Mouse (Mus musculus) lung, postnatal 14 days (tissue): ENCODE measurements at regions not wholly inside any gene's neighbourhood (a gene's known extent, or its start where the extent isn't known, plus 50 kb on each side); places are given as distances from the start of the nearest gene placed in this dataset.

Experiments used
- DNase-seq: peaks from one replicate; pipeline ENCODE4 v3.0.0; 2021

DNA sequence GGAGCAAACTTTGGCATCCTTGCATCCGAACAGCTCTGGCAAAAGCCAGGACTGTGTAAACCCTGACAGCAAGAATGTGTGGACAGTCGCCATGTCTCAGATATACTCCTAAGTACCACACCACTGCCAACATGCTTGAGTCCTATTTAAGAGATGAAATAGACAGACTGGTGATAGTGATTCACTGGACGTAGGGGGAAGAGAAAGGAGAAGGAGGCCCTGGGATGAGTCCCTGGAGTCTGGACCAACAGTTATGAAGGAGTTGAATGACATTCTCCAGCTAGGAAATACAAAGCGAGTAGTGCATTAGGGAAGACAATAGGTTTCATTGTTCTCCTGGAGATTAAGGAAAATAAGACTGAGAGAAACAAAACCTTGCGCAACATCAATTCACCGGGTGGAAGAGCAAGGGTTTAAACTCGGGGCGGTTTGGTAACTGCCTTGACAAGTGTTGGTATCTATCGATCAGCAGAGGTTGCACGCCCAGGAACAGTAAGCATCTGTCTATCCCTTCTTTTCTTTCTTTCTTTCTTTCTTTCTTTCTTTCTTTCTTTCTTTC lies 54.3 kb upstream of the Nrbf2 start:
- DNase-seq = no peak

DNA sequence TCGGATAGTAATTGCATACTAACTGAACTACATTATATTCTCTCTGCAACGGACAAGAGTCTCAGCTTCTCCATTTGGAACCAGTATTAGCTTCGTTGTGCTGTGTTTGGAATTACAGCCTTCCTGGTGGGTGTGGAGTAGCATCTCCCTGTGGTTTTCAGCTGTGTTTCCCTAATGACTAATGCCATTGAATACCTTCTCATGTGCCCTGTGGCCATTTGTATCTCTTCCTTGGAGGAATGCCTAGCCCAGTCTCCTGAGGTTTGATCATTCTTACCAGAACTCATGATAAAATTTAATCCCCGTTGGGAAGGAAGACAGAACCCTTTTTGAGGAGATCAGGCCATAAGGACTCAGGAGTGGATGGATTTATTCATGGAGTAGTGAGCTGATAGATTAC lies 59.6 kb upstream of the Nrbf2 start:
- no peak for DNase-seq

DNA sequence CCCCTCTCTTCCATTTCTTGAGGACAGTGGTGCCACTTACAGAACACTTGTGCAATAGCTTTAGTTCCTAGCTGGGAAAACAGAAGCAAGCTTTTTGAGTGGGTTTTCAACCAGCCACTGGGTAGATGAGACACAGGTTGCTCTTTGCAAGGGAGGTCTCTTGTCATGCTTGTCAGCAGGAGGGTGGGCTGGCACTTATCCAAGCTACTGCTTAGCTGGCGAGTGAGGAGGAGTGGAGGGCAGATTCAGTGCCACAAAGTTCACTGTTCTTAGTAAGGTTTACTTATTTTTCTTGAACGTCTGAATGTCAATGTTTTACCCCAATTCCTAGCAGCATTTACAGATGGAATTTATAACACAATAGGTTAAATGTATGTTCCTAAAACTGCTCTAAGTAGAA lies 65.9 kb upstream of the Nrbf2 start:
- DNase-seq = no peak

DNA sequence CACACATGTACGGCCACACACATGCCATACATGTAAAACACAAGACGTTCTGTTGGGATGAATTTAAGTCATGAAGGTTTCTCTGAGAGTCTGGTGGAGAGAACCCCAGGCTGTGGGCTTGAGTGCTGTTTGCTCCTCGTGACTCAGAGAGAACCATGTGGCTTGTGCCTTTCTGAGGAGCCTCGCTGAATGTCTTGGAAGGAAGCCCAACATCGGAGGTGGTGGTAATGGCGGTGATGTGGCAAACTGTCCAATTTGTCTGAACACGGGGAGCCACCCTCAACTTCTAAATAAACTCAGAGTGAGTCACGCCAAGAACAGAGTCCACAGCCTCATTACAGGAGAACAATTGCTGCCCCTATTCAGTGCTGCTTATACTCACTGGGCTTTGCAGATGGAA lies 75.7 kb upstream of the Nrbf2 start:
- no peak for DNase-seq

DNA sequence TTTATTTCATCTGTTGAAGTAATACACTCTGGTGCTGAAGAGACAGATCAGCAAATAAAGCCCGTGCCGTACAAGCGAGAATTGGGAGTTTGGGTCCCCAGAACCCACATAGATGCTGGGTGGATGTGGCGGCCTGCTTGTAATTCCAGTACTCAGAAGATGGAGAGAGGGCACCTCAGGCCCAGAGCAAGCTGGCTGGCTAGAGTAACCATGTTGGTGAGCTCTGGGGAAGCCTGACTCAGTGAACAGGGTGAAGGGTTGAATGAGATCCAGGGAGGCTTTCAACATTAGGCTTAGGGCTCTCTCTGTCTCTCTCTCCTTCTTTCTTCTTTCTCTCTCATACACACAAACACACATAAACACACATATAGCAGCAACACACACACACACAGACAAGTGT lies 76.2 kb upstream of the Nrbf2 start:
- no peak for DNase-seq

DNA sequence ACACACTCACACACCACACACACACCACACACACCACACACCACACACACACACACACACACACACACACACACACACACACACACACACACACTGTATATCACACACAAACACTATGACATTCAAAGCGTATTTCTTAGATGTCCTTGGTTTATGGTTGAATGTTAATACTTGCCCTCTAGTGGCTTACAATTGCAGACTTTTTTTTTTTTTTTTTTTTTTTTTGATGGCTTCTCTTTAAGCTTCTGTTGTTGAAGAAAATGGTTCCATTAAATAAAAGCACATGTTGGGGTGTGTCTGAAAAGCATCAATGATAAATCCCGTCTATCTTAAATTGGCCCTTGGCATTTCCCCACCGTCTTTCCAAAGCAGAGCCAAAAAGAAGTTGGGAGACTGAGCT lies 79.5 kb upstream of the Nrbf2 start:
- DNase-seq = no peak

DNA sequence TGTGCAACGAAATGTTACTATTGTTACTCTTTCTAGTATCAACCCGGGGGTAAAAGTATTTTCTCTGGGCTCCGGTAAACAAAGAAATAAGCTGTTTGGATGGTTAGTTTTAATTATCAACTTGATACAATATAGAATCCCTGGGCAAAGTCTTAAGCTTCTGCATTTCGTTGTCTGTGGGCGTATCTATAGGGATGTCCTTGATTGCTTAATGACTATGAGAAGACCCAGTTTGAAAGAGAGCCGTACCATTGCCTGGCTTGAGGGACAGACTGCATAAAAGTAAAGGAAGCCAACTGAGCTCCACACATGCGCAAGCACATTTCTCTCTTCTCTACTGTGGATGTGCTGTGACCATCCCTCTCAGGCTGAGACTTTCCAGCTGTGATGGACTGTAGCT lies 80.1 kb upstream of the Nrbf2 start:
- DNase-seq = no peak

DNA sequence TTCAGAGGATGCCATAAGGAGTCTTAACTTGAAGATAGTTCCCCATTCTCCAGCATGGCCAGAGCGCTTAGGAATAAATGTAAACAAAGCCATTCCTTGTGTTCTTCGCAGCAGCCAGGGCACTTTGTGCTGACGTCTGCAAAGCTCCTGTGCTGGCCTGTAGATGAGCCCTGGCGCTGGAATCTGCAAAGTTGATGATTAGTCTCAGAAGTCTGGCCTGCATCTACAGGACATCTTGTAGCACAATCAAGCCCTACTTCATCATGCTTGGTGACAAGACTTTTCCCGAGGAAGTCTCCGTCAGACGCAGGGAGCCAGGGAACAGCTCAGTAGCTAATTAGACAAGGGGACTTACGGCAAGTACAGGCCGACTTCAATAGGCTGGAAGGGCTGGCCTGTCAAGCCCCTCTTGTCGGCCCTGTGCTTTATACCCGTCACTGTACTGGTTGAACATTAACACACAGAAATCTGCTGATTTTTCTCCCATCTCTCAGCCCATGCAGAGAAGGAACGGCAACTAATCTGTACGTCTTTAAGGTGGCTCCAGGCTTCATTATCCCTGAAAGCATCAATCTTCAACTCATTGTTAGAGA lies 87.6 kb upstream of the Nrbf2 start:
- no peak for DNase-seq

DNA sequence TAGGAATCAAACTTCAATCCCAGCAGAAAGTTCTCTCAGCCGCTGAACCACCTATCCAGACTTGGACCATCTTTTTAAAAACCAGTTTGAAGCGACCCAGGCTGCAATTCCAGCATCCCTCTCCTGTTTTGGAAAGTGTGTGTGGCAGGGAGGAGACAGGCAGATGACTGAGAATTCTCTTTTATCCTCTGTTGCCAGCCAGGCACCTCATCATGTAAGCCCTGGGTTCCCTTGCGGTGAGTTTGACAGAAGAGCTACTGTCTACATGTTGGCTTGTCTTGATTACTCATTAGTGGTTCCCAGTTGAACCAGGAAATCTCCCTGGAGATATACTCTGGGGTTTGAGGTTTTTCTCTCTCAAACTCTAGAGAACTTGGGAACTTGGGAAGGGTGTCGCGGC lies 91.5 kb upstream of the Nrbf2 start:
- no peak for DNase-seq

DNA sequence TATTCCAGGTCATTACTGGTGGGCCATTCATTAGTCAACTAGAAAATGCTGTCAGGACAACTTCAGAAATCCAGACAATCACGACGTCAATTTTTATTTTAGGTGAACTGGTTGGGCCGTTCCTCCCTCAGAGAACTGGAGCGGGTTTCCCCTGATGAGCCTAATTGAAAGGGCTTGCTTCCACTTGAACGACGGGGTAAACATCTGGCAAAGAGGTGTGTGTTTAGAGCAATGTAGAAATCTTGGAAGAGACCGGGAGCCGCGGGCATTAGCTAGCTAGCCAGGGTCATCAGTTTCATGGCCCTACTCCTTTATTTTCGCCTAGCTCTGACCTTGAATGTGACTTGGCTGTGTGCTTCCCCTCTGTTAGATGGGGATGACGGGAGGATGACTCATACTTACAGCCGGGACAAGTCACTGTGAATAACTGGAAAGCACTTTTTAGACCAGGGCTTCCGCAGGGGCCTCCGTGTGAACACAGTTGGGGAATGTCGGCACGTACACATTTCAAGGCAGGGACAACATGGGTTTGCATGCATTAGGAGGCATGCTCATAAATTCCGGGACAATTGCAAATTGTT lies 92.6 kb upstream of the Nrbf2 start:
- no peak for DNase-seq

DNA sequence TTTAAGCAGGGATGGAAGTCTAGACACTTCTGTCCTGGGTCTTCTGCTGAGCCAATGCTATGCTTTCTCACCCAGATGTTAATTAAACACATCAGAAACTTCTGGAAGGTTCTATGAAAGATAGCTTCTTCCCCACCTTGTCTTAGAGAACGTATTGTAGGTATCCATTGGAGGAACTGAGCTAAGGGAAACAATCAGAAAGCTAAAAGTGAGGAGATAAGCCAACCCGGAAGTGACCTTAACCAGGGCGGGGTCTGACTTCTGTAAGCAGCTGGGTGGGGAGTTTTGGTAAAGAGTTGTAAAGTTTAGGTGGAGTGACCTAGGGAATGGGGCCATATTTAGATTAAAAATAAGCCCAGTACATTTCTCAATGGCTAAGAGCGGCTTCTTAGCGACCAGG lies 95.1 kb upstream of the Nrbf2 start:
- DNase-seq = no peak

DNA sequence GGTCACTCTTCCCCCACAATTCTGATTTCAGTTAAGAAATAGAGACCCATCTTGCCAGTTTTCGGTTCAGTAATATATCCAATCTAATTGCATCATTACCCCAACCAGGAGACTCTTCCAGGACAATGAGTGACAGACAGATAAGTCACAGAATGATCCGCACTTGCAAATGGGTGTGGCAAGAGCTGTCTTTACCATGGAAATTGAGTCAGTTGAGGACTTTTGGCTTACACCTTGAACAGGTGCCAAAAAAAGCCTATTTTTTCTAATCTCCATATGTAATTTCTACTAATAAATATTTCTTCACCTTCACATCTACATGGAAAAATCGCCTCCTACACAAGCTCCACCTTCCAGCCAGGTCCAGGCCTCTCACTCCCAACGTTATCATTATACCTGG lies 98.2 kb upstream of the Nrbf2 start:
- DNase-seq = no peak

DNA sequence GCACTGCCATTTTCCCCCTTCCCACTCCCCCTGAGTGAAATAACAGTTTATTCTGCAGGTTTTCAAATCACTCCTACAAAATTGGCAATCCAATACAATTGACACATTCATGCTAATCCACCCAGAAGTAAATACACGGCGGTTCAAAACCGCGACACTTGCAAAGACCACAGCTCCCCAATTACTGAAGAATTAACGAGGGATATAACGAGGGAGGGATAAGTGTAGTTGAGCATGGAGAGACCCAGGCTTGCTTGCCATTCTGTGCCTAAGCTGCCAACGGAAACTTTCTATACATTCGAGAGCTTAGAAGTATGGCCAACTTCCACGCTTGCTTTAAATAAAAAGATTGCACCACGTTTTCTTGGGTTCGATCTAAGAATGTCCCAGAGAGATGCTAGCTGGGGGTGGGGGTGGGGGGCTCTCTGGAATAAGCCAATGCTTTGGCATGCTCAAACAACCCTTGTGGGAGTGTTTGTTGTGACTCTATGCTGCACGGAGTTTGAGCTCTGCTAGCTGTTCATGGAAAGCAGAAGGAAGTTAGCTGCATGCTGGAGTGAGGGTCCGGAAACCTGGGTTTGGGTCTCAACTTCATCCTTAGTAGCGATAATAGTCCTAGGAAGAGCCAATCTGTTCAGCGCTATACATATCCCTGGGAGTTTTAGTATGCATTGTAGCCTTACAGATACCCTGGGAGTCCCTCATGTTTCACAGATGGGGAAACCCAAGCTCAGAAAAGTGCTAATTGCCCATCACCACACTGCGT lies 98.9 kb upstream of the Nrbf2 start:
- no peak for DNase-seq

DNA sequence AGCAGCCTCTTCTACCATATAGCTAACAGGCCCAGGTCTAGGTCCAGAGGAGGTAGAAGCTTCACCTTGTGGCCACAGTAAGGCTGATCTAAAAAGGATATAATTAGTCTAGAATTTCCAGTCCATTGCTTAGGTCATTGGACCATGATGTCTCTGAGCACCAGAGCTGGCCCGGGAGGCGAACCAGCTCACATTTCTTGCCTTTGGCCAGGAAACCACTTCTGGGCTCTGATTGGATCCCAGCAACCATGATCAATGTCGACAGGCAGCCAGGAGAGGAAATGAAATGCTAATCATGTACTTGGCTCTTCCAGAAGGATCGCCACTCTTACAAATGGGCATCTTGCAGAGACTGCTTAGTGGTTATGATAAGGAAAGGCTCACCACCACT lies 99.5 kb upstream of the Nrbf2 start:
- no peak for DNase-seq

DNA sequence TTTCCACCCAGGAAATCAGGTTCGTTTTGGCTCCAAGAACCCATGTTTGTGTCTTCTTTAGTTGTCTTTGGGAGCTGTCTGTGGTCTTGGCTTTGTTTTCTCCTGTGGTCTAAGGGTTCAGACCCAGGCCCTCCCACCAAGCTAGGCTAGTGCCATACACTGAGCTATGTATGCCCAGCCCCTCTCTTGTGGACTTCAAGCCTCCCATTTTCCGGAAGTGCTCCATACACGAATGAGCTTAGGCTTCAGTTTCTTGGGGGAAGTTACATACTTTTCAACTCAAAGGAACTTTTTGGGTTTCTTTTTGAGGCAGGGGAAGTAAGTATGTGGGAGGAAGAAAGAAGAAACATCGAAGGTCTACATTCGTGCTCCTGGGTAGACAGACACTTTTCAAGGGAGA lies 100.9 kb upstream of the Nrbf2 start:
- DNase-seq = no peak

DNA sequence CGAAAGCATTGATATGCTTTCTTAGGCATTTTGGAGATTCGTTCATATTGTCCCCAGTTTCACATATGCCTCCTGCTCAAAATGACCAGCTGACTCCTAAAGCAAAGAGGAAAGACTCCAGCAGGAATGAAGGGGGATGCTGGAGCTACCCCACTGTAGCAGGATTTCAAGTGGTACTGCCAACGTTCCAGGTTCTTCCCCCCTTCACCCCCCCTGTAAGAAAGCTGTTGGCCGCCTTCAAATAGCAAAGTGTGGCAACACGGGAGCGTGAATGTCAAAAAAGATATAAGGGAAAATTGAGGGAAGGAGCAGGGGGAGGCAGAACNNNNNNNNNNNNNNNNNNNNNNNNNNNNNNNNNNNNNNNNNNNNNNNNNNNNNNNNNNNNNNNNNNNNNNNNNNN lies 103.7 kb upstream of the Nrbf2 start:
- no peak for DNase-seq

DNA sequence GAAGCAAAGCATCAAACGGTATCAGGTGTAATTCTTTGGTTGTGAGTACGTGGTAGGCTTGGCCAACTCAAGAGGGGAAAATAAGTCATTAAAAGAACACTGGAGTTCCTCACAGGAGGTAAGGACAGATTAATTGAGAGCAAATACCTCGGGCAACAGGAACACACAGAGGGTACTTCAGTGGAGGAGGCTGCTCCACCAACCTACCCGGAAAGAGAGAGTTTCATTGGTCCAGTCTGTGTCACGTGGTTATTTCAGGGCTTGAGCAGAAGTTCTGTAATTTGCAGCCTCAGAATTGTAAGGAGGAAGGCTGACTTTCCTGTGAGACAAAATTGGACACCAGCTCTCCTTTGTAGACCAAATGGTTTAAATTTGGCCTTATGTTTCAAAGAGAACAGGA lies 115.3 kb upstream of the Nrbf2 start:
- DNase-seq = peak; percentile 40

DNA sequence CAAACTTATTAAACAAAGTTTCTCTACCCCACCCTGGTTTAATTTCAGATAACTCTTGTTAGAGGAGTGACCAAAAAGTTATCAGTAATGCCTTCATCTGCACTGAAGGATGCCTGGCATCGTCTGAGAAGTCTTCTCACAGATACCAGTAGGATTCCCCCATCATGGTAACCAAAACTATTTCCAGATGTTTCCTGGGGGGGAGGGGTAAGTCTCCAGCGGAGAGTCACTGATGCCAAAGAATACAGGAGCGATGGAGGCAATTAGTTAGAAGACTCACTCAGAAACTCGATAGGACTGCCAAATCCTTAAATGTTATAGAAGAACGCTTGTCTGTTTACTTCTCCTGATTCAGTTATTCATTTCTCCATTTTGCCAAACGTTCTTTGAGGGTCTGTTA lies 116.3 kb upstream of the Nrbf2 start:
- DNase-seq = no peak

DNA sequence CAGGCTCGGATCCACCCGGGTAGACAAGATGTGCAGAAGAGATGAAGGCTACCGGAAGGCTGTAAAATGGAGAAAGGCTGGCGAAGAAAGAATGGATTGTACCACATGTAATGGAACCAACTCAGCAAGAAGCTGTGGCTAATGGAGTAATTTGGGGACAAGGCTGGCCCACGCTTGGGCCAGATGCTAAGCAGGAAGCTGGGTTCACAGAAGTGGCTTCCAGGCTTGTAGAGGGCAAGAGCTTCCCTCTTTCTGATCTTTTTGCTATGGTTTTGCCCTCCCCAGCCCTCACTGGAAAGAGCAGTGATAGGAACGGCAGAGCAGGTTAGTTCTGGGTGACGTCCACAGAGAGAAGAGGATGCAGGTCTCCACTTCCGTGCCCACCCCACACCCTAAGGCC lies 117.7 kb upstream of the Egr2 start:
- DNase-seq = no peak

DNA sequence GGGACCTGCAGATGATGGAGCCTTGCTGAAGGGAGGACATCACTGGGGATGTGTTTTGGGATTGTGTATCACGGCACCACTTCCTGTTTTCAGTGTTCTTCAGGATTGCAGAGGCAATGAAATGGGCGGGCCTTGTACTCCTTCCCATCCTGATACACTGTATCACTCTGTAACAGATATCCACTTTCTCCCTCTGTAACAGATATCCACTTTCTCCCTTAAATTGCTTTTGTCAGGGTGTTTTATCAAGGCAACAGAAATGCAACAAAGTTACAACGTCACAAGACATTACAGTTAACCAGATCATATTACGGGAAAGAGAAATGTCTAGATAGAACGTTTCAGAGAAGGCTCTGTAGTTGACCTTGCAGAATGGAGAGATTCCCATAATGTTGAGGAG lies 114.5 kb upstream of the Egr2 start:
- no peak for DNase-seq

DNA sequence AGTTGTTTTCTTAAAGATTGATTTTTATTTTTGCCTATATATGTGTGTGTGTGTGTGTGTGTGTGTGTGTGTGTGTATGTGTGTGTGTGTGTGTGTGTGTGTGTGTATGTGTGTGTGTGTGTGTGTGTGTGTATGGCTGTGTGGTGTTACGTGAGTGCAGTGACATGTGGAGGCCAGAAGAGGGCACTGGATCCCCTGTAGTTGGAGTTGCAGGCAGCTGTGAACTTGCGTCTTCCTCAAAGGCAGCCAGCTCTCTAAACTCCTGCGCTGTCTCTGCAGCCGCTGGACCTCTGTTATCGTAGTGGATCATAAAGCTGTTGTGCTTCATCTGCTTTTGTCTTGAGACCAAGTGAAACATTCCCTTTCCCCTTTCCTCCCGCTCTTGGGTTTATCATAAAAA lies 109.9 kb upstream of the Egr2 start:
- no peak for DNase-seq

DNA sequence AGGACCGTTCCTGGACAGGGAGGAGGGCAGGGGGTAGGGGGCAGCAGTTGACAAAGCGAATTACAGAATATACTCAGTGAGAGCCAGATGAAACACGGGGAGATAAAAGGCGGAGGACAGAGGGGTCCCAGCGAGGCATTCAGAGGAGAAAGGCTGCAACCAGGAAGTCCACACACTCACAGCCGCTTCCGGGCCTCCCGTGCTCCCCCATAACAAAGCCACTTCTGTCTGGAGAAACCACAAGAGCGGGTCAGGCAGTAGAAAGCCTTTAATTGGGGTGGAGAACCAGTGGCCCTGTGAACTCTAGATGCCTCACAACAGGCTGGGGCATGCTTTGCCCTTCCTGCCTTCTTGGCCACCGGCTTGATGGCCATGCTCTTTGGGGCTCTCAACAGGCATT lies 108.1 kb upstream of the Egr2 start:
- DNase-seq = no peak

DNA sequence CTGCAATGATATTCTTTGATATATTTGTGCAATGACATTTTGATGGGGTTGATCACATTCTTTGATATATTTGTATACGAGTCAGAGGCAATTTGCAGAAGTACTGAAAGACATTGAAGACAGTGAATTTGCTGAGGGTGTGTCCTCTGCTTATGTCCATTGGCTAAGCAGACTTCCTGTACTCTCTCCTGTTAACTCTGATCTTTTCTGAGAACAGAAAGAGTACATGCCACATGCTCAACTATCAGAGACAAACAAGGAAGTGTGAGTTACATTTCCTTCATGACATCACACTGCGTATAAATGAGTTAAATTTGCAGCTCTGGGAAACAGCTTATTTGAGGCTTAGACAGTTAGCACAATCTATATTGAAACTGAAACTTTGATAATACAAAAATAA lies 104.5 kb upstream of the Egr2 start:
- DNase-seq = no peak

DNA sequence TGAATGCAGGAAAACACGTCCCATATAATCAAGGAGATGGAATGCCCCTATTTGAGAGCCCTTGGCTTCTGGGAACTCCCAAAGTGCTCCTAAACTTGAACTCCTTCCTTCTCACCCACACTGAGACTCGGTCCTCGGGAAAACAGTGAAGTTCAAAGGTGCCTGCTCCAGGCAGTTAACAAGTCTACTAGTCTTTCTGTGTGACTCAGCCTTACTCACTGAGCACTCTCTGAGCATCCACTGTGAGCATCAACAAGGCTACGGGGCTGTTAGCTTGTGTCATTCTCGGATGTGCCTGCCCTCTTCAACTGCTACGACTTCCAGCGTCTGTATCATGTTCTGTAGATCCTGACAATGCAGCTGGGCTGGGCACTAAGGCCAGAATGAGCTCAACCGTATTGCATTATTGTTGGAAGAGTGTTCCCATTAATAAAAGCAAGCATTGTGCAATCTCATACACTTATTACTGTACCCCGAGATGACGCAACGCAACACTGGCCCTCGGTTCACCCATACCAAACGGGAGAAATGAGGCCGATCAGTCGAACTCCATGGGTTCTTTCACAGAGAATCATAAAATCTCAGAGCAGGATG lies 96.1 kb upstream of the Egr2 start:
- DNase-seq = peak; percentile 46
